Mouse (Mus musculus) kidney, postnatal 25 days (tissue): ENCODE data around the gene Cfap43.

Source experiments
- DNase-seq, 2 experiments: peaks; one replicate each; pipeline ENCODE4 v3.0.0; 2021; ENCODE audit warnings: mixed read lengths in 2 of 2

The Cfap43 gene

DNA sequence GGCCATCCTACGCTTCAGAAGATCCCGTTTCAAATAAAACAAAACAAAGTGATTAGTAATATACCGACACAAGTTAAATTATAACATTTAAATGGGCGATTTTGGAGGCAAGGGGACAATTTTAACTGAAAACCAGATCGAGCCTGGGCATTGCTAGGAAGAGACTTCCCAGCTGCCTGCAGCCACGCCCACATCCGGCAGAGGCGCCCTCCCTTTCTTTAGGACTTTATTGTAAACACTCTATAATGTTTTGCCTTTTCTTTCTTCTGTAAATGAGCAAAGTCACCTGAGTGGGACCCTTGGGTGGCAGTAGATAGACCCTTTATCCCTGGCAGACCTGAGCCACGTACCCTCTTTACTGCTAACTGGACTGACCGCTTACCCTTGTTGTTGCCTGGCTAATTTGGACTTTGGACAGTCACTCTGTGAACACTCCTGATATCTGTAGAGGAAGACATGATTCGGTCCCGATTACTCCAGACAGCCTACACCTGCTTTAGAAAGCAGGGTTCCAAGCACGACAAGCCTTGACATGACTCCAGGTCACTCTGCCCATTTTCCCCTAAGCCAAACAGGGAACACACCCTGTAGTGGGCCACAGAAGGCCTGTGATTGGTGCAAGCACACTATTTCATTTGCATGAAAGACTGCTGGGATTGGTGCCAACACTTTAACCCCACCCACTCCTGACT, 213.9 kb downstream of the Cfap43 start:
- DNase-seq: no peak

DNA sequence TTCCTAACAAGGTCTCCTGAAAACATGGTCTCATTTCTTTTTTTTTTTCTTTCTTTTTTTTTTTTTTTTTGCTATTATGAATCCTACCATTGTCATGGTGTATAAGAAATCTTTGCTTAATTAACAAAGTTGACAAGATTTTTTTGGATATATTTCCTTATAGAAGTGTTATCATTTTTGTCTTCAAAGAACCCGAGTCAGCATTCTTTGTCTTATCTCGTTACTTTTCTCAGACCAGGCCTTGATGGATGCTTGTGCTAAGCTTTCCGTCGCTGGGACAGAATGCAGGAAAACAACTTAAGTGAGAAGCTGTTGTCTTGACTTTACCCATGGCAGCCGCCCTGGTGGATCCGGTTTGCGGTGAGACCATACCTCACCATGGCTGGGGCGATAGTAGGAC, 218.6 kb downstream of the Cfap43 start:
- no peak for DNase-seq

DNA sequence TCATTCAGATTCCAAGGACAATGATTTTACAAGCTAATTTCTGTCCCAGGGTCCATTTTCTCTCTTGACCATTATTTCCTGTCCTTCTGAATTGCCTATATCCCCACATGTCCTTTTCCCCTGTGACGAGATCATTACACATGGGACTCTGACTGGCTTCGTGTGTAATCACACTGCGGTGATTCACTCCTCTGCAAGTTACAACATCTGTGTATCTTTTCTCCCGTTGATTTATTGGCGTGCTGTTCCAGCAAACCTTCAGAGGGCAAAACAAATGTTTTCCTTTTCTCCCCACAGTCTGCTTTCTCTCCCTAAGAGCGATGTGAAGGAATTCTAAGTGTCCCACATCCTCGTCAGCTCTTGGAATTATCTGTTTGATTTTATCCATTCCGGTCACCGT, 219.3 kb downstream of the Cfap43 start:
- no peak for DNase-seq

DNA sequence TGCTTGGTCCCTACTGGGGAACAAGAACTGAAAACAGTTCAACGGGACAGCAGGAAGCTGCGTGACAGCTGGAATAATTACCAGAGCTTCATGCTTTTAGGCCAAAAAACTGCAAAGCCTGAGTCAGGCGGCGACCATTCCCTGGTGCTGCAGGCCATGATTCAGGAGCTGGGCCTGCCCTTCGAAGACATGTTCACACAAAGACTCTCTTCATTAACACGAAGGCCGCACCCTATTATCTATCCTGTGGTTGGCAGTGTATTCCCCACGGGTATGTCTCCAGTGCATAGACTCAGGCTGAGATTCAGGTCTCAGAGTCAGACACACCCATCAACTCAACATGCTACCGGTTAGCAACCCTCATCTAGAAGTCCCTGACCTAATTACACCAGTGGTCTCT, 220.8 kb downstream of the Cfap43 start:
- DNase-seq: no peak

DNA sequence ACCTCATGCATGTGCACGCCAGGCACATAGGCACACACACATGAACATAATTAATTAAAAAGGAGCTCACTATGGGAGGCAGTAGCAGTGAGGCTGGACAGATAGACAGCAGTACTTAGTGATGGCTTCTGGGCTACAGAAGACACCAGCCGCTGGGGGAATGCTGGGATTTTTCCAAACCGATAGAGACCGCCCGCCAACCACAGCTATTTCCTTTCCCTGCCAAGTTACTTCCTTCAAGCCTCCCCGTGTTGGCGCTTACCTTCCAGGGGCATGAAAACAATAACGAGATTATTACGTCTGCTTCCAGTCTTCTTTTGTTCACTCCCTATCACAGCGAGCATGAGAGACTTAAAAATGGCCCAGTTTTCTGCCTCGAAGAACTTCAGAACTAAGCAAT, 222.0 kb downstream of the Cfap43 start:
- DNase-seq: no peak

DNA sequence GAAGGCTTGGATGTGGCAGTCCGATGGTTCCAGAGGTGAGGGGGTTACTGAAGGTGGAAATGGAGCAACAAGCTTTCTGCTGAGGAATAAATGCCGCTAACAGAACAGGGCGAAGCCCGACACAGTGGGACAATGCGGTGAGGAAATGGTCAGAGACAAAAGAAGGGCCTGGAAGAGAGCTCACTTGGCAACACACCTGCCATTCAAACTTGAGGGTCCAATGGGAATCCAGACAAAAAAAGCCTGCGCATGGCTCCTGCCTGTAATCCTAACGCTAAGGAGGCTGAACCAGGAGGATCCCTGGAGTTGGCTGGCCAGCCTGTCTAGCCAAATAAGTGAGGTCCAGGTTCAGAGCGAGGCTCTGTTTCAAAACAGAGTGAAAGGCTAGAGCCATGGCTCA, 222.7 kb downstream of the Cfap43 start:
- no peak for DNase-seq

DNA sequence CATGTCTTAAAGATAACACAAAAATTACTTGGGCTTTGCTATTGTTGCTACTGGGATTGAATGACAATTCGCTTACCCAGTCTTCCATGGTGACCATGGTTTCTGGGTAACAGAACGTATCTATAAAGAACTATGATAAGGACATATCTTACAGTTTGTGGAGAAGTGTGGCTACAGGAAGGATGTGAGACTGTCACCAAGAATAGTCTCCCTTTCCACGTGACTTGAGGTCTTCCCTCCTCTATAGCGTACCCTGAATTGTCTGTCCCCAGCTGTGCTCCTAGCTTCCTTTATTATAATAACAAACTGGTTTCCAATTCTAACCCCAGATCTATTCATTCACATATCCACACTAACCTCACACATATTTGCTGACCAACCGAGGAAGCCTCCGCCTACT, 223.4 kb downstream of the Cfap43 start:
- DNase-seq: no peak

DNA sequence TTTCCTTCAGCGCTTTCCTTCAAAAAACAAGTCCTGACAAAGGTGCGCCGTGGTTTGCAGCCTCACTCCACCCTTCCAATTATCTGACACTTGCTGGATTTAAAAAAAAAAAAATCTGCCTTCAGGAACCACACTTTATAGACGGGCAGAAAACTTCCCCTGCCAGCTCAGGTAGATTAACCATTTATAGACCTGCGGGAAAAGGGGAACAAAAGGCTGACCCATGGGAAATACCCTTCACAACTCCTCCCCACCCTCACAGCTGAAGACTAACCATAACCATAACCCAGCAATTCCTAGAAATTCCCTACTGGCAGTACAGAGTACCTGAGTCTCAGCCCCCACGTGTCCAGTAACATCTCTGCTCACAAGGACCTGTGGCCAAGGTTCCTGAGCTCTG, 227.1 kb downstream of the Cfap43 start, which contains the start of gene Col17a1:
Gene Col17a1 (minus strand): TSS at position 101 of the 400 bp plus-strand sequence.
- no peak for DNase-seq

DNA sequence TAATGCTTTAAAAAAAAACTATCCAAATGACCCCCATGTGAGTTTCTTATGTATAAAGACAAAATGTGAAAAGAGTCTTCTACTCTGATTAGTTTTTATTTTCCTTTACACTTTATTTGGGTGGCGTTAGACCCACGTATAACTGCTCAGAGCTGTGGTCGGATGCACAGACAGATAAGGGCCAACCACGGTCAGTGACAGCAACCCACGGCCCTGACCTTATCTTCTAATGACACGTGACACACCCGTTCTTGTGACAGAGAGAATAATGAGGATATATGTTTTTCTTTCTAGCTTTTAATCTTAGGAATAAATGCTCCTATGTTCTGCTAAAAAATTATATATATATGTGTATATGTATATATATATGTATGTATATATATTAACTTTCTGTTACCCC, 229.5 kb downstream of the Cfap43 start:
- no peak for DNase-seq
